Mouse (Mus musculus) activated CD4-positive, CD25-positive, alpha-beta regulatory T cell, adult 4 months (primary cell): ENCODE data around the gene Lgr5. TPM values are rescaled to one million over a fixed set of nuclear protein-coding genes. Genes with fewer than 3 reads are reported as not detected.

Experiments
- ATAC-seq: one replicate; pipeline ENCODE4 v1.8.0; 2017
- polyA plus RNA-seq, 2 experiments: library from polyadenylated mRNA; unstranded; fragments of 100-300 nt; shearing (Covaris generic); gene quantifications; one replicate each; pipeline ENCODE4 v1.2.1; 2017

The Lgr5 gene
- polyA plus RNA-seq, 2 experiments from 2014 or later, result 0.09 TPM; not detected in 1

DNA sequence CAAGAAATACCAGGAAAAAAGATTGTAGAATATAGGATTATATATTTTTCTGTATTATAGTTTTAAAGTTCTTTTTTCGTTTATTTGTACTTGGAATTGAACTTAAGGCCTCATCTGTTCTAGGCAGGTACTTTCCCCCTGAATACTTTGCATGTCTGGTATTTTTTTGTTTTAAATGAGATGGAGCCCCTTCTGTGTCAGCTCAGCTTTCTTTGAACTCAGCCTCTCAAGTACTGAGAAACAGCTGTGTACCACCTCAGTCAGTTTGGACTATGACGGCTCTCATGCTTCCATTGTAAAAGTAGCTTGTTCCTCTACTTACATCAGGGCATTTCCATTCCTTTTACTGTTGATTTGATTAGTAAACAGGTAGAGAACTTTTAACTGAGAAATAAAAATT lies 174.1 kb downstream of the Lgr5 start:
- peak; percentile 41 for ATAC-seq

DNA sequence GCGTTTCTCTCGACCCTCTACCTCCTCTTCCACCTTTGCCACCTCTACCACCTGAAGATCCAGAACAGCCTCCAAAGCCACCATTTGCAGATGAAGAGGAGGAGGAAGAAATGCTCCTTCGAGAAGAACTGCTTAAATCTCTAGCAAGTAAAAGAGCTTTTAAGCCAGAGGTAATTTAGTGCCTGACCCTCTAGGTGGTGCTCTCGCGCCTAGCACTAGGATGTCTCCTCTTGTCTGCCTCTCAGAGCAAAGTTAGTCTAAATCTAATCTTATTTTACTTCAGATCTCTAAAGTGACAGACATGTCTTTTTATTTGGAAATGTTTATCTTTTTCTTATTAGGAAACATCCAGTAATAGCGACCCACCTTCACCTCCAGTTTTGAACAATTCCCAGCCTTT lies 181.2 kb downstream of the Lgr5 start:
- ATAC-seq, result peak; percentile 80

Other genes with a start within 250 kb of the Lgr5 start
- gene Tmem19, start 225.3 kb downstream of the Lgr5 start, polyA plus RNA-seq, result 10 to 100 TPM; 41.0 to 44.7 TPM
- gene Thap2, start 203.3 kb downstream of the Lgr5 start, polyA plus RNA-seq, result 10 to 100 TPM; 12.8 to 13.7 TPM
- gene Zfc3h1, start 202.8 kb downstream of the Lgr5 start, polyA plus RNA-seq, result 10 to 100 TPM; 23.2 to 35.4 TPM
- not detected for gene A930009A15Rik, start 17.8 kb downstream of the Lgr5 start, polyA plus RNA-seq
- under 1 TPM in 1 of 2 experiments, not detected in 1; 0.59 TPM for gene Tspan8, start 229.1 kb upstream of the Lgr5 start, polyA plus RNA-seq